Mouse (Mus musculus): Measurements from ENCODE around the gene 4930453N24Rik.

The 4930453N24Rik gene

DNA sequence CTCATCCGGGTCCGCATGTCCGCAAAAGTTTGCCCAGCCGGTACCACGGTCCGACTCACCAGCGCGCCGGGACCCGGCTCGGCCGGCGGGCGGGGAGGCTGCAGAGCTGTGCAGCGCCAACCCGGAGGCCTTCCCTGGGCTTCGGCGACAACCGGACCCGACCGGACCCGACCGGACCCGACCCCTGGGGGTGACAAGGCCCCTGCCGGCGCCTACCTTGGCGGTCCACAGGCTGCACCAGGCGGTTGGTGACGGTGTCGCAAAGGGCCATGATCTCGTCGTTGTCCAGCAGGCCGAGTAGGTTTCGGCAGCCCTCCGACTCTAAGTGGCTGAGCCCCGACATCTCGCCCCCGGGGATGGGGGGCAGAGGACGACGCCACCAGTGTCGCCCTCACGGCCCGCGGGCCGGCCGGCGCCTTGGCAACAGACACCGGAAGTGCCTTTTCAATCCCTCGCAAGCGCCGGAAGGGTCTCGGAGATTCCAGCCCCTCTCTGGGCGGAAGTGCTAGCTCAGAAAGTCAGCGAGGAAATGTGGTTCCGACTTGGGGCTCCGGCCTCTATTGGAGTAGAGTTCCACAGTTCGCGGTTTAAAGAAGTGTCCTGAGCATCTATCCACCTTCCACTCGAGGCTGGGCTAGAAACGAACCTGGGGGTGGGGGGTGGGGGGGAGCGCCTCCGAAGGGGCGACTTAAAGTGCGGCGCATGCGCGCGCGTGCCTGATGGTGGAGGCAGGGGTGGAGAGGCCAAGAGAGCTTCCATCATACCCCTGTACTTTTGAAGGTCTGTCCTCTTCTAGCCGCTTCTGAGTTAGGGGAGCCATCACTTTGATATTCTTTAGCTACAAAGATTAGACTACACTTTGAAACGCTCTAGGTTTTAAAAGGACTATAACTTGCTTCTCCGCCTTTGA is at the start of gene 4930453N24Rik:
4930453N24Rik (minus strand) TSS at position 641 of the 910 bp plus-strand sequence.
- peak; percentile 67 to 88 for DNase-seq (ENCODE audit: low spot score in 2 of 2)

DNA sequence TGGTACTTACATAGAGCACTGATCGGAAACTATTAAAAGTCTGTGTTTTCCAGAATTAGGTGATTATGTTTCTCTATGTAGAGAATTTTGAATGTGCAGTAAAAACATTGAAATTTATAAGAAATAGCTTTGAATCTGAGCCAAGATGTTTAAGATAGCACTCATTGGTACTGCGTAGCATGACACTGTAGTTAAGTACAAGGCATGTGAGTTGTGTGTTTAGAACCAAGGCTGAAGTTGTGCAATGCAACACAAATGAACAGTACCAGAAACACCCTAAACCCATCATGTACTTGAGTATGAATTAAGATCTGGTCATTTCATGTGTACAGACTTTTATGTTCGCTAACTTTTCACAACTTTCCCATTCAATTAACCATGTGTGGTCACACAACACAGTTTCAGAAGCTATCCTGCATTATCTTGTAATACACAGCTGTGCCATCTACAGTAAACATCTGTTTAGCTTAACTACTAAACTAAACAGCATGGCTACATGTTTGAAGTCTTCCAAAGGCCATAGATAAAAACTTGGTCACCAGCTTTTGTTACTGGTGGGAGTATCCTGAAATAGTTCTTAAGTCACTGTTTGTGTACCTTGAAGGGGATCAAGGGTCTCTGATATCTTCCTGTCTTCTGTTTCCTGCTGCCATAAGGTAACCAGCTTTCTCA is 46.3 kb upstream of the 4930453N24Rik start:
- no peak for DNase-seq (ENCODE audit: low spot score in 2 of 2)

DNA sequence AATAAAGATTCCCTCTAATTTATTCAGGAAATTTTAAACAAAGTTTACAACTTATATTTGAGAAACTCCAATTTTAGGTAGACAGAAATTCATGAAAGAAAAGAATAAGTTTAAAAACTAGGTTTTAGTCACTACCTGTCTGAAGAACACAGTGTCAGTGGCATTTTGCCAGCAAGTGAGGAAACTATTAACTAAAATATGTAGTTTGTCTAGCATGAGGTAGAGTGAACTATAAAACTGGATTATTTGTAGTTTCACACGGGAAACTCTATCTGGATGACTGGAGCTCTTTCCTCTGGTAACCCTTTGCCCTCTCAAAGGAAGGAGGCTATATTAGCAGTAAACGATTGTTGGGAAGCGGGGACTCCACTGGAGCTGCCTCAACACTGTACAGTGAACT is 32.1 kb upstream of the 4930453N24Rik start:
- DNase-seq (ENCODE audit: low spot score in 2 of 2) = no peak

DNA sequence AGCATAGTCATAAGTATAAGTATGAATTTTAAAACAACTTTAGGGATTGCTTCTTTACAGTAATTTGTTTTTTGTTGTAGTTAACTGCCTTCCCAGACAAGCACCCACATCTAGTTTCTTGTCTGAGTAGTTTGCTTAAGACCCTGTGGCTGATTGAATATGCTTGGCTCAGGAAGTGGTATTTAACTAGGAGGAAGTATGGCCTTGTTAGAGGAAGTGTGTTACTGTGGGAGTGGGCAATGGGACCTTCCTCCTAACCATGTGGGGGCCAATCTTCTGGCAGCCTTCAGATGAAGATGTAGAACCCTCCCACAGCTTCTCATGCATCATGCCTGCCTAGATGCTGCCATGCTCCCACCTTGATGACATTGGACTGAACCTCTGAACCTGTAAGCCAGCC is 30.7 kb upstream of the 4930453N24Rik start:
- no peak for DNase-seq (ENCODE audit: low spot score in 2 of 2)

DNA sequence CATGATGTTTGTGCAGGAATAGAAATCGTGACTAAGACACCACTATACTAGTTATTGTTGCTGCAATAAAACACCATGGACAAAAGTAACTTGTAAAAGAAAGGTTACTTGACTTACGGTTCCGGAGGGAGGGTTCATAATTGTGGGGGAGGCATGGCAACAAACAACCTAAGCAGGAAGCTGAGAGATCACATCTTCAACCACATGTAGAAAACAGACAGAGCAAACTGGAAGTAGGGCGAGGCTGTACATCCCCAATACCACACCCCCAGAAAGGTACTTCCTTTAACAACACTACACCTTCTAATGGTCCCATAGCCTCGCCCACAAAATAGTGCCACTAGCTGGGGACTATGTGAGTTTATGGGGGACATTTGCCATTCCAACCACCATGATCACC is 29.4 kb upstream of the 4930453N24Rik start:
- DNase-seq (ENCODE audit: low spot score in 2 of 2) = no peak

DNA sequence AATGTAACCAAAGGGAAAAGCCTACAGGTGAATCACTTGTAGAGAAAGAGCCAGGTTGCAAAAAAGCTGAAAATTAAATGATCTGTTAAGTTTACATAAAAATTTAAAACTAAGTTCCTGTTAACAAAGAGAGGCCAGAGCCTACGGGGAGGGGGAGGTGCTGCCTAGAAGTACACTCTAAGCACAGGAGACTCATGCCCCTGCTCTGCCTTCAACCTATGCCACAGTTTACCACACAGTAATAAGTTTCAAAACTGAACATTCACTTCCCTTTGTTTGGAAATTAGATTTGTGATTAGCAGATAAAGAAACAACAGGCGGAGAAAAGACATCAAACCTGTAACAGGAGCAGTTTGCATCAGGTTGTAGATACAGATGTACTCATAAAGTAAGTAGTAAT is 23.8 kb upstream of the 4930453N24Rik start:
- DNase-seq (ENCODE audit: low spot score in 2 of 2) = no peak

DNA sequence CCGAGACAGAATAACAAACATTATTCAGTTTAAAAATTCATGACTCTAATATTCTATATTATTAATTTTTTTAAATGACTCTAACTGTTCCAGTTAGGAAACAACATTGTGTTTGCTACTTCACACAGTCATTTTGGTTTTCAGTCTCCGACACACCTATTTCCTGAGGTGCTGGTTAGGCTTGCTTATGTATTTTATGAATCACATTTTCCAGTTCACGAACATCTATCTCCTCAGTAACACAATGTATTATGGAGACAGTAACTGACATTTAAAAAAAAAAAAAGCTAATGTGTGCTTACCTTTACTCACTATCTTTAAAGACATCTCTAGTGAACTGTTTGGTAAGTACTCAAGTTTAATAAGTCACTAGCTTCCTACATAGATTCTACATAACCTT is 18.7 kb upstream of the 4930453N24Rik start:
- no peak for DNase-seq (ENCODE audit: low spot score in 2 of 2)

DNA sequence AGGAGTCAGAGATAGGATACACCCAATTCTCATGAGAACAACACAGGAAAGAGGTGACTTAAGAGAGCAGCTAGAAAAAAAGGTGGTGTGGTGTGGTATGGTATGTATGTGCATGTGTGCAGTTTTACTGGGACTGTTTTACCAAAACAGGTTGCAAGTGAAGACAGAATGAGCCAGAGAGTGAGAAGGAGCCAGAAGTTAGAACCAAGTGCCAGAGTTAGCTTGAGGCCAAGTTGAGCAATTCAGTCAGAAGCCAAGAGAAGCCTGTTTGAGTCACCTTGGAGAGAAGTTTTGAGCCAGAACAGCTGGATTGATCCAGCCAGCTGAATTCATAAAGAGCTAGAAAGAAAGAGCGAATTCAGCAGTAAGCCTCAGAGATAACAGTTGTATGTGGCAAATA is 4.6 kb upstream of the 4930453N24Rik start:
- DNase-seq (ENCODE audit: low spot score in 2 of 2) = no peak

DNA sequence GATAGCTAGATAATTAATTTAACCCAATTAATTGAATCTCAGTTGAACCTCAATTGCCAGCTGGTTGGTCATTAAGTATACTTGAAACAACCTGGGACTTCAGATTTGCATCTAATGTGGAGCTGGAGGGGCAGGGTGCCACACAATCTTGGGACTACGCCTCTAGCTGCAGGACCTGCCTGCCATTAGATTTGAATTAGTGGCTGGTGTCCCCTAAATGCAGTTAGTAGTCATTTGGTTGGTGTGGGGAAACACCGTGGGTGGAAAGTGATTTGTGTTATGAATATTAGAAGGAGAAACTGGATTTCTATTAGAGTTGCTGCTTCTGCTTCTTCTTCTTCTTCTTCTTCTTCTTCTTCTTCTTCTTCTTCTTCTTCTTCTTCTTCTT is 464 bp upstream of the 4930453N24Rik start:
- no peak for DNase-seq (ENCODE audit: low spot score in 2 of 2)

DNA sequence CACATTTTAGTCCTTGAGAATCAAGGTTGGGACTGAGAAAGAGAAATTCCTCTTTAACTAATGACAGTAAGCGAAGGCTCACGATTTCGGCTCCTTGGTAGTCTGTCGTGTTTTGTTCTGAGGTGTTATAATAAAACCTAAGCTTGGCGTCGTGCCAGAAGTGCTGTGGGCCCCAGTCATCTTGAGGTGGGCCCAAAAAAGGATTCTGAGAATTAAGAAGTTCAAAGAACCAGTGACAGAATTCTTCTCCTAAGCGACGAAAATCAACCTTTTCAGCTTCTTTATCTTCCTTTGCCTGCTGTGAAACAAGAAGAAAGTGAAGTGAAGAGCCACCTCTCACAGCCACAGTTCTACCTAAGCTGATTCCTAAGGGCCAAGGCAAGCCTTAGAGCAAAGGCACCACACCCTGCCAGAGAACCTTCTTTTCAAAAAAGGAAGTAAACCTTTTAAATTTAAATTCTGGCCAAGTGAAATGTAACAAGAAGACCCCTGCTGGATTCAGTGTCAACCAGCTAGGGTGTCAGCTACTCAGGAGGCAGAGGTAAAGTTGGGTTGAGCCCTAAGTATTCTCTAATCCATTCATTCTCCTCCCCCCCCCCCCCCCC is 4.2 kb downstream of the 4930453N24Rik start:
- no peak for DNase-seq (ENCODE audit: low spot score in 2 of 2)

DNA sequence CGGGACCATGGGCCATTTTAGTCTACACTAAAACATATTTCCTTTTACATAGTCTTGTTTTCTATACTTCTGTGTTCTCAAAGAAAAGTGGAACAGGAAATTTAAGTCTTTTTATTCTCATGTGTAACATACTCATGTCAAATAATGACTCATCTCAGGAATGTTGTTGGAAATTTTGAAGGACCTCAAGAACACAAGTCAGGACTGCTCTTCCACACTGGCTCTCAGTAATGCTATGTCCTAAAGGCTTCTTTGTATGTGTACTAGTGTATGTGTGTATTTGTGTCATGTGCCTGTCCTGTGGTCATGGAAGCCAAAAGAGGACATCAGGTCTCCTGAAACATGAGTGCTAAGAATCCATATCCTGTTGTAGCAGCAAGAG is 11.7 kb downstream of the 4930453N24Rik start:
- DNase-seq (ENCODE audit: low spot score in 2 of 2) = no peak

DNA sequence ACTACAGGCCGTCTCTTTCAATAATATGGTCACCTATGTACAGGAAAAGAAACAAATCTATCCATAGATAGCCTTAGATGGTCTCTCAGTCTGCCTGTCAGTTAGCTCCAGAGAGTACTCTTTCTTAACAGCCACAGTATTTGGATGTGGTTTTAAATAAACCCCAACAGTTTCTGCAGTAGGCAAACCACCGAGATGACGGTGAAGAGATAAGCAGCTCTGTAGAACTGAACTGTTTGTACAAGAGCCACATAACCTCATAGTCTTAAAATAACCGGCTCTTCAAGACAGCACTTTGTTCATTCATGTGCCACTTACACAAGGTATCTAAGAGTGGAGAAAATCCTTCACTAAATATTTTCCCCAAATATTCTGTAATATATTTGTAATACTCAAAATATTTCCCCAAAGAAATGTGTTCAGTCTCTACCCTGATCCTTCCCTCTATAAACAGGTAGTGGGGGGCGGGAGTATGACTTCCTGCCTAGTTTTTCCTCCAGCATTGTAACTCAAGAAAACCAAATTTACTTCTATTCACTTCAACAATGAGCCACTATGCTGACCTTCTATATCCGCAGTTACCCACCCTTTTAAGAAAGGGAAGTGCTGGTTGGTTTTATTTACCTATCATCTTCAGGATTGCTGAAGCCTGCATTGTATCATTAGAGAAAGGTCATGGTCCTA is 12.3 kb downstream of the 4930453N24Rik start:
- DNase-seq (ENCODE audit: low spot score in 2 of 2) = no peak

DNA sequence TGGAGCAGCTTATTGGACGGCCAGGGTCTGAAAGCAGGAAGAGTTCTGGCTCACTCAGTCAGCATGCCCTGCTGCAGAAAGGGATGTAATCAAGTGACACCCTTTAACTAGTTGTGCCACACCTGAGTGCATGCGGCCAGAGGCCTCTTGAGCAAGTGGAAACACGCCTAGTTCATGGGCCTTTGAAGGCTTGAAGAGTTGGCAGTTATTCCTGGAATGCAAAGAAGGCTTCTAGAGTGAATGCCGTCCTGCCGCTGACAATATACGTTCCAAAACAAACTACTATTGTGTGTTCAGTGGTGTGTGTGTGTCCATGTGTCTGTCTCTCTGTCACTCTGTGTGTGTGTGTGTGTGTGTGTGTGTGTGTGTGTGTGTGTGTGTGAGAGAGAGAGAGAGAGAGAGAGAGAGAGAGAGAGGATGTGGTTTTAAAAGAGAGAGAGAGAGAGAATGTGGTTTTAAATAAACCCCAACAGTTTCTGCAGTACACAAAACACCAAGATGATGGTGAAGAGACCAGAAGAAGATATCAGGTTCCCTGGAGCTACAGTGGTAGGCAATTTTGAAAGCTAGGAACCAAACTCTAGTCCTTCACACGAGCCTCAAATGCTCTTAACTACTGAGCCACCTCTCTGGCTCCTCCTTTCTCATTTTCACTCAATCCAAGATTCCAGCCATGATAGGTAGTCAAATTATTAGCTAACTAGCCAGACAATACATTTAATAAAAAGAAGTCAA is 13.1 kb downstream of the 4930453N24Rik start:
- no peak for DNase-seq (ENCODE audit: low spot score in 2 of 2)

DNA sequence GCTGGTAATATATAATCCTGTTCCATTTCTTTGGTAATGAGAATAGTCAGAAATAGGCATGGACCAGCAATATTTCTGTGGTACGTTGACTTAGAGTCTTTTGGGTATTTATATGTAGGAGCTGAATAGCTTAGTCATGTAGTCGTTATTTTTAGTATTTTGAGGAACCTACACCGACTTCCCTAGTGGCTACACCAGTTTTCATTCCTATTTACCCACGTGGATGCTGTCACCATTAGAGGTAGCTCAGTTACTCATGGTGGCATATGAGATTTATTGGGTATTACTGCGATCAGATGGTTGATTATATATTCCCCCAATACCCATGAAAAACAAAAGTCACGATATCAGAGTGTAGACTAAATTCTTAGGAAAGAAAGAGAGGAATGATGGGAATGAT is 14.6 kb downstream of the 4930453N24Rik start:
- DNase-seq (ENCODE audit: low spot score in 2 of 2) = no peak

DNA sequence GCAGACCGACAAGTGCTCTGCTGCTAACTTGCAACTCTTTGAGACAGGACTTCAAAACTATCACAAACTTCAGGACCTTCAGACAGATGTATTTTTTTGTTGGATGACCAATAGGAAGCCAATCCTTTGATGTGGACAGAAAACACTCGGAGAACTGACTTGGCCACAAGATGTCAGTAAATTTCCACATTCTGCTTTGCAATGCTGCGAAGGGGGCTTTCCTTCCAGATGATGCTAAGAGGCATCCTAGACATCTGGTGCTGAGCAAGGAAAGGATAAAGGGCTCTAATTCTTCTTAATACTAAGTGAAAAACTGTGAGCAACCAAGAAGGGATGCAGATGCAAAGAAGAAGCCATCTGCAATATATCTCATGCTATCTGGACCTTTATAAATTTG is 16.2 kb downstream of the 4930453N24Rik start:
- DNase-seq (ENCODE audit: low spot score in 2 of 2) = peak in 1 of 2 experiments; percentile 24

DNA sequence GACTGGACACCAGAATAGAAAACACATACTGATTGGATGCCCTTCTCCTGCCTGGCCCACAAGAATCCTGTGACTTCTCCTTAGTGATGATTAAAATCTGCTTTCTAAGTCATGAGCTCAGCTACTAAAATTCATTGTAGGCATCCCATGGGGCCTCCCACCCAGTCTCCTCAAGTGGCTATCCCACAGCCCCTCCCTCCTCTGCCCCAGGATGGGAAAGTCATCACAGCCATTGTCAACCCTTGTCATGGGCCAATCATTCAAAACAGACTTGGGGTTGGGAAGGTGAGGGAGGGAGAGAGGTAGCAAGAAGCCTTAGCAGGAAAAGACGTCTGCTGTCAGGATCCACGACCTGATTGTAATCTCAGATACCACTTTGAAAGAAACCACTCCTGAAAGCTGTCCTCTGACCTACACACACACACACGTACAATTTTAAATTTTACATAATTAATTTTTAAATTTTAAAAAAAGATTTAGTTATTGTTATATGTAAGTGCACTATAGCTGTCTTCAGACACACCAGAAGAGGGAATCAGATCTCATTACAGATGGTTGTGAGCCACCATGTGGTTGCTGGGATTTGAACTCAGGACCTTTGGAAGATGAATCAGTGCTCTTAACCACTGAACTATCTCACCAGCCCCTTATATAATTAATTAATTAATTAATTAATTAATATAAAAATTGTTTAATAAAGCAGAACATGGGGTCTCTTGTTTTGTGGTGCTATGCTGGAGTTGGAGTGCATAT is 16.8 kb downstream of the 4930453N24Rik start:
- no peak for DNase-seq (ENCODE audit: low spot score in 2 of 2)

DNA sequence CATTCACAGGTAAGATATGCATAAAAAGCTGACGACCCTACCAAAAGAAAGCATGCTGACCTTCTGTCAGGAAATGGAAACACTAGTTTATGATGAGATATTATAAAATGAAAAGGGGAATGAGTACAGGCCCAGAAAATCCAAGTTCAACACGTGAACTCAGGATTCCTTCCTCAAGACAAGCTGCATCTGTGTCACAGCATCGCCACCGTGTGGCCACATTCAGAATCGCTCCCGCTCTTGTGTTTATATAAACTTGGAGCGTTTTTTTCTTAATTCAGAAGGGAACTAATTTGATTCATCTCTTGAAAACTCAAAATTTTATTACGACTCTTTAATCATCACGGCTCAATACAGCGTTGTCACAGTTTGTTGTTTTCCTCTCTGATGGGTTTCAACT is 22.7 kb downstream of the 4930453N24Rik start:
- peak; percentile 67 to 80 for DNase-seq (ENCODE audit: low spot score in 2 of 2)

DNA sequence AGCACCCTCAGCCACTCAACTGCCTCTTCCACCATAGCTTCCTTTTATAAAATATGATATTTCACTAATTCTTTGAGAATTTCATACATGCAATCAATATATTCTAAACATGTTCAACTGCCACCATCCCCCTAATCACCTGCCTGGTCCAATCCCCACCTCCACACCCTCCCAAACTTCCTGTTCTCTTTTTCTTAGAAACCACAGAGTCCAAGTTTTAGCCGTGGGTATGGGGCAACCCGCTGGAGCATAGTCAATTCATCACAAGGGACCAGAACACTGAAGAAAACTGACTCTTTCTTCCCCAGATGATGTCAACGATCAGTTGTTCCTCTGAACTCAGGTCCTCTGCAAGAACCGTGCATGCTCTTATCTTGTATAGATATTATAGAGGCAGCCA is 25.9 kb downstream of the 4930453N24Rik start:
- no peak for DNase-seq (ENCODE audit: low spot score in 2 of 2)

DNA sequence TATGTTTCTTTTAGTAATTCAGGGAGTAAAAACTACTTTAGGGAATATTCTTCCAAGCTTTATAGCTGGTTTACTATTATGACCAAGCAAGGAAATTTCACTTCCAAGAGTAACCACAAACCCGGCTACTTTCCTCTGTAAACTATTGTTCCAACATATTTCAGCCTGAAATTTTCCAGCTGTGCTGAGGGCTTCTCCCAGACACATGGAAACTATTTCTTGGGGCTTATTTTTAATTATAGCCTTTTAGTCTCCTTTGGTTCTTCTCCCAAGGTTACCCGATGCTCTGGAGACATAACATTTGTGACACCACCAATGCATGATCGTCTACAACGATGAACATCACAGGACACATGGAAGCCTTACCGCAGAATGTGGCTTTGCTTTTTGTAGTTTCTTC is 33.7 kb downstream of the 4930453N24Rik start:
- DNase-seq (ENCODE audit: low spot score in 2 of 2) = no peak

DNA sequence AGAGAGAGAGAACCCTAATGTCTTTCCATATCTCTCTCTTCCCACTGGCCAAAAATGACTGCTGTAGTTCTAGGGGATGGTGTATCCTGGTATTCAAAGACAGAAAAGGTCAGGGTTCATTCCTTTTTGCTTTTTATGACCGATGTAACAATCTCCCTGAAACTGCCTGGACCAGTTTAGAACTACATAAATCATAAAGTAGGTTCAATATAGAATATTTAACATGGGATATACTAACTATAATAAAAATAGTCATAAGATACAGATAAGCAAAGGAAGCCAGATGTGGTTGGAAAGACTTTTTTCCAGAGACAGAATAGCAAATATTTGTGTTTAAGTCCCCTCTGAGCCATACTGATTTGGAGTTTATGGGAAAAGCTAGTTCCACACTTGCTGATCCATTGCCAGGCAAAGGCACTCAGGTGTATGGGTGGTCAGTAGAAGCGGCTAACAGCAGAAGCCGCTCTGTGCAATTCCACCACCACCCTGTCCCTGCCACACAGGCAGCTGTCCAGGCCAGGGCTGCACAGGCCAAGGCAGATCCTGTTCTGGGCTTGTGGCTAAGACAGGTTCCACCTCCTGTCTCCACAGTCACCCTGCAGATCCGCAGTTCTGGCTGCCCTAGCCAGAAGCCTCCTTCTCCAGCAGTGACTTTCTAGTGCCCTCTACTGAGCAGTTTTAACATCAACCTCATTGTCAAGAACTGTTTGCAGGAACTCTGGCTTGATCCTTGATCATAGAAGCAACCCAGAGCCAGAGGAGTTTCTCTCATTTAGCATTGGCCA is 47.5 kb downstream of the 4930453N24Rik start:
- peak; percentile 25 to 54 for DNase-seq (ENCODE audit: low spot score in 2 of 2)
